Mouse (Mus musculus): Measurements from ENCODE around the gene Nup160.
A peak's percentile ranks its signal among the peaks of the same experiment; 100 is the strongest.

The Nup160 gene

GRCm38 (mm10) chr2:90745740-90746537, 68.9 kb downstream of the Nup160 start:
- DNase-seq, result no peak

- DNase-seq, result no peak
Observed at GRCm38 (mm10) chr2:90746538-90746865, 69.5 kb downstream of the Nup160 start.

- DNase-seq, result no peak
Observed at GRCm38 (mm10) chr2:90747131-90747530, 70.1 kb downstream of the Nup160 start.

GRCm38 (mm10) chr2:90749676-90750459, 72.9 kb downstream of the Nup160 start:
- DNase-seq, result no peak

- no peak for DNase-seq
Observed at GRCm38 (mm10) chr2:90753565-90753964, 76.5 kb downstream of the Nup160 start.

GRCm38 (mm10) chr2:90754188-90754587, 77.2 kb downstream of the Nup160 start:
- no peak for DNase-seq

- DNase-seq, result no peak
Observed at GRCm38 (mm10) chr2:90765123-90765522, 88.1 kb downstream of the Nup160 start.

- DNase-seq, result no peak
Observed at GRCm38 (mm10) chr2:90781323-90781722, 104.3 kb downstream of the Nup160 start.

GRCm38 (mm10) chr2:90781938-90782337, 104.9 kb downstream of the Nup160 start:
- DNase-seq, result no peak

GRCm38 (mm10) chr2:90782458-90782857, 105.4 kb downstream of the Nup160 start, which contains the start of gene Agbl2:
Agbl2 (plus strand) TSS chr2:90782727.
- DNase-seq, result peak; percentile 11

GRCm38 (mm10) chr2:90782901-90783486, 106.0 kb downstream of the Nup160 start:
- no peak for DNase-seq

Data from liver (tissue).